Mouse (Mus musculus) natural killer cell, adult 2 months (primary cell): Measurements from ENCODE around the gene Shisa8.

ENCODE experiments used
- DNase-seq, 2 experiments: peaks; one replicate each; pipeline ENCODE4 v3.0.0; 2022; ENCODE audit warnings: low spot score in 2 of 2

Gene Shisa8

DNA sequence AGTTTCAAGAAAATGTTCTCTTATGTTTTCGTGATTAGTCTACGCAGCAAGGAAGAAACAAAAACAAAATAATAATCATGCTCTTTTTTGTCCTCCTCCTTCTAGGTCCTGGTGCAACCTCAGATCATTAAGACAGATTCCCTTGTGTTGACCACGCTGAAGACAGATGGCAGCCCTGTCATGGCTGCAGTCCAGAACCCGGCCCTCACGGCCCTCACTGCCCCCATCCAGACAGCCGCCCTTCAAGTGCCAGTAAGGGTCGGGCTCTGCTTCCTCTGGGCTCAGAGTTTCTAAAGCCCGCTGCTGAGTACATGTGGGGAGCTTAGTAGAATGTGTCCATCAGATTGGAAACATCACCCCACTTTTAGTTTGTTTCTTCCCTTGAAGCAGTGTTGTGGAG lies 40.0 kb downstream of the Shisa8 start:
- no peak for DNase-seq

DNA sequence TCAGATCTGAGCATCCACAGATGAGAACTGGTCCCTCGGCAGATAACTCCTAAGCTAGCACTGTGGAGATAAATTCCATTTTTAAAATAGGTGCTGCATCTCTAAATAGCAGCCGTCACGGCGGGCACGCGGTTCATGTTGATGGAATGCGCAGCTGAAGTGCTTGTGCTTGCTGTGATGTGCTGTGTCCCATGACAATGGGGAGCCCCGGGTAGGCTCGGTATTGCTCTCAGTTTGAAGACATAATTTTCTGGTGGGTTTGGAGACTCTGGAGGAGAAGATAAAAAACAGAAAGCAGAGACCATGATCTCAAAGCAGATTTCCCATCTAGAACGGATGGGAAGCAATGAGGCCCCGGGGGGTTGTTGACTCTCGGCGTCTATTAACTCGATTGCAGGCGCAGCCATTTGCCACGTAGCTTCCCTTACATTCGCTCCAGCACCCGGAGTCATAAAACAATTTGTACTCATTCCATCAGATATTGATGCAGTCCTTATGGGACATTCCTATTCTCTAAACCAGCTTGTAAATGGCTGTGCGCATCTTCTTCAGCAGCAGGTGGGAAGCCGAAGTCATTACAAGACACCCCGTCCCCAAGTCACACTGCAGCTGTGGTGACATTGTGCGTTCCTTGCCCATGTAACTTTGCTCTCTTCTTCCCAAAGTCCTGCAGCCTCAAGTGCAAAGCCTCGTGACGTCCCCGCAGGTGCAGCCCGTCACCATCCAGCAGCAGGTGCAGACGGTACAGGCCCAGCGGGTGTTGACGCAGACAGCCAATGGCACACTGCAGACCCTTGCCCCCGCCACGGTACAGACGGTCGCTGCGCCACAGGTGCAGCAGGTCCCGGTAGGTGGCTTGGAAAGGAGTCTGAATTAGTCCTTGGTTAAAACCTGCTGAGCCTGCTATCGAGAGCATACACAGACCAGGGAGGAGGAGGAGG lies 41.9 kb downstream of the Shisa8 start:
- no peak for DNase-seq

DNA sequence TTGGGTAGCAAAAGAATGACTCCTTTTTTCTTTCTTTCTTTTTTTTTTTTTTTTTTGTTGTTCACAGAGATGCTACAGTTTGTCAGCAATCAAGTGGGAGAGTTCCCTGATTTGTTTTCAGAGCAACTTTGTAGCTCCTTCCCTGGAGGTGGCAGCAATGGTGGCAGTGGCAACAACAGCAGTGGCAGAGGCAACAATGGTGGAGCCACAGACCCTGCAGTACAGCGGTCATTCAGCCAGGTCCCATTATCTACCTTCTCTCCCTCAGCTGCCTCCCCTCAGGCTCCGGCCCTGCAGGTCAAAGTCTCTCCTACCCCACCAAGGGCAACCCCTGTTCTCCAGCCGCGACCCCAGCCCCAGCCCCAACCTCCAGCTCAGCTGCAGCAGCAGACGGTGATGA lies 42.9 kb downstream of the Shisa8 start:
- DNase-seq, result no peak

DNA sequence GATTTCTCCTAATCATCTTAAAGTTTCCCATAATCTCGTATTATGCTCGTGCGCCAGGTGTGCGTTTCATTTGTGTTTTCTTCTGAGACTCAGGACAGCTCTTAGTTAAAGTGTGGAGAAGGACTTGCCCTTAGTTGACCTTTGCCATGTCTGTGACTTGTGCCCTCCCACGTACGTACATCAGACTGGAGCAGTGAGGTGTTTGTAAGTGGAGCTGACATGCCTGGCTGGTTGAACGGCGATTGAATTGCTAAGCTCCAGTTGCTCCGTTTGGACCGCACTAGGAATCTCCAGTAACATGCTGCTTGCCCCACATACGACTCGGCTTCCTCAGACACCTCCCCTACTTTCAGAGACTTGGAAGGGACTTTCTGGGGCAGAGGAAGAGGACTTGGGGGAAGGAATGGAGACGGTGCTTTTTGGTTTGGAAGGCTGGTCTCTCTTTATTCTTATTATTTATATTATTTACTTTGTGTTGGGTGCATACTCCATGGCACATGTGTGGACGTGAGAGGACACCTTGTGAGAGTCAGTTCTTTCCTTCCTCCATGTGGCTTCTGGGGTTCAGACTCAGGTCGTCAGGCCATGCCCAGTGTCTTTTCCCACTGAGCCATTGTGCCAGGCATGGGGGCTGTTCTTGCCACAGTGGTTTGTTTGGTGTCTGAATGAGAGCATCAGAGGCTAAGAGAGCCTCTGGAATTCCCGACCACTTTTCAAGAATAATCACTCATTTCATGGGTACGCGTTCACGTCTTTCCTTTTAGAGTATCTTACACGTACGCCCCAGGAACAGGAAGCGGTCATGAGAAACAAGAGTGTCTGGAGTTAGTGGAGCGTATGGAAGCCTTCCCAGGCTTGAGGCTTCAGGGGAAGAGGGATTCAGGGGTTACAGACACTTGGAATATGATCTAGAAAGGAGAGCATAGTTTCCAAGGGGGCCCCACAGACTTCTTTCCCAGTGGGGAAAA lies 45.1 kb downstream of the Shisa8 start:
- no peak for DNase-seq

DNA sequence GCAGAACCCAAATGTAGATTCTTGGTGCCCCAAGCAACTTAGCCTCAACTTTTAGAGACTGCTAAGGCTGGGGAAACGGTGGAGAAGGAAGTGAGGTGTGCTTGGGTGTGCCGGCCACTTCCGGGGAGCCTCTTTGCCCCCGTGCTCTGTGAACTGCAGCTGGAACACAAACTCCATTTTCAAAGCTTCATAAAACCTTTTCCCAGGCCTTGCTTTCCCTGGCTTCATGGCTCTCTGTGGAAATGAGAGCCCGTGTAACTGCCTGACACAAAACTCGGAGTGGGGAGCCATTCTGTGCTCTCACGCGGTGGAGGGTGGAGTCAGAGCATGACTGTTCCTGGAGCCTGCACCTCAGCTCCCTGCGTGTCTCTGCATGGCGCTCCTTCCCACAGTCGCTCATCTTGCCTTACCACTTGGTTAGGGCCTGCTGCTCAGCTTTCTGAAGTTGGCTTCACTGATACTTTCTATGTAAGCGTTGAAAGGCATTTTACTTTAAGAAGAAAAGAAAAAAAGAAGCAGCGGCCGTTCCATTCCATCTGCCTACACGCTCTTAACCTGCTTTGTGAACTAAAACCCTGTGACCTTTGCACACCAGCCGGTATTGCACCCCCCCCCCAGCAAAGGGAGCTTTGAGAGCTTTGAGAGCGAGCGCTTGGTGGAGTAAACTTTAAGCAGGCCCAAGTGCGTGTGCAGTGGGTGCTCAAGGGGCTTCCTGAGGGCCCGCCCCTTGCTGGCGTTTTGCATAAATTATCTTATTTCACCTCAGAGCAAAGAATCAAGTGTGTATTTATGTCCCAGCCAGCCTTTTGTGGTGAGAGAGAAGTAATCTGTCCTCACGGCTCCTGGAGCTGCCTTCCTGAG lies 46.1 kb downstream of the Shisa8 start:
- peak; percentile 50 to 69 for DNase-seq

DNA sequence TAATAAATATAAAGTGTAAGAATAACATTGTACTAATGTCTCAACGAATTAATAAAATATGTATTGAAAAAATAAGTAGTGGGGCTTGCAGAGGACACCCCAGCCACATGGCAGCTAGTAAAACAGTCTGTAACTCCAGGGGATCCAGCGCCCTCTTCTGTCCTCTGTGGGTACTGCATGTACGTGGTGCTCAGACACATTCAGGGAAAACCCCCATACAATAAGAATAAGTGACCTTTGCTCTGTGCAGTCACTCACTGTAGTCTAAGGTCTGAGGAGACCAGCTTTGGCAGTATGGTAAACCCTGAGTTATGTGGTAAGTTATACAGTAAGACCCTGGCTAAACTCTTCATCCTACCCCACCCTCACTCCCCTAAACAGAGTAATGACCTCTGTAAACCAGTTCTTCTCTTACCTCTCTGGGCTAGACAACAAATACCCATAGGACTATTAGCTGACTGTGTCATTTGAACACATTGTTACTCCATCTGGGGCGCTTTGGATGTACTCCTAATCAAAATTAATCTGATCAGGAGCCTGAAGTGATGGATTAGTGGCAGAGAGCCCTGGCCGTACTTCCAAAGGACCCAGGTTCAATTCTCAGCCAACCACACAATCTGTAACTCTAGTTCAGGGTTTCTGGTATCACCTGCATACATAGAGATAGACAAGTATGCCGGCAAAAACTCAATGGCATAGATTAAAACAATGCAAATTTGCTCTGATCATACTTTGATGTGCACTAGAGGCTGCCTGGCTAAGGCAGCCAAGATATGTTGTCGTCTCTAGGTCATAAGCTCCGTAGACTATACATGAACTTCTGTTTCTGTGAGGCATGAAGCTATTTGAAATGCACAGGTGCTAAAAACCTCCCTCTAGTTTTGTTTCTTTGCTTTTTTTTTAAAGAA lies 47.0 kb downstream of the Shisa8 start:
- DNase-seq, result peak; percentile 91 to 92

DNA sequence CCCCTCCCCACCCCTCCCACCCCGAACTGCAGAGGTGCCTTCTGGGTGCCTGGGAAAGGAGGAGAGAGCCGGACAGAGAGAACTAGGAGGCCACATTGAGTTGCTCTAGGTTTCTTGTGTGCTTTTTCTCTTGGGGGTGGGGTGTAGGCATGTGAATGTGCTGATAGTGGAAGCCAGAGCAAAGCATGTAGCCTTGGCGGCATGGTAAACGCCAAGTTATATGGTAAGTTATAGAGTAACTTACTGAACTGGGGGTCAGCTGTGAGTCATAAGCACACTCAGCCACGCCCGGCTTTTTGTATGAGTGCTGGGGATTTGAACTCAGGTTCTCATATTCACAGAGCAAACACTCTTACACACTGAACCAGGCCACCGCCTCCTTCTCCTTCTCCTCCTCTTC lies 48.1 kb downstream of the Shisa8 start:
- DNase-seq, result no peak

DNA sequence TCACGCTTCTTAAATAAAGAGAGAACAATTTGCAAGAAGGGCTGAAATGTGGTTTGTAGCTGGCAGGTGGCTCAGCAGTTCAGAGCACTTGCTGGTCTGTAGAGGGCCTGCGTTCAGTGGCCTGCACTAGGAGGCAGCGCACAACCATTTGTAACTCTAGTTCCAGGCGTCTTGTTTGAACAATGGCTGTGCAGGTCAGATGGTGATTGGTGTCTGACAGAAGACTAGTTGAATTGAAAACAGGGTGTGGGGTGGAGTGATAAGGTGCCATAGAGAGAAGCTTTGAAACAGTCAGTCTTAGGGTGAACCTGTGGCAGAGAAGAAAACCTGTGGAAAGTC lies 48.6 kb downstream of the Shisa8 start:
- DNase-seq, result no peak

DNA sequence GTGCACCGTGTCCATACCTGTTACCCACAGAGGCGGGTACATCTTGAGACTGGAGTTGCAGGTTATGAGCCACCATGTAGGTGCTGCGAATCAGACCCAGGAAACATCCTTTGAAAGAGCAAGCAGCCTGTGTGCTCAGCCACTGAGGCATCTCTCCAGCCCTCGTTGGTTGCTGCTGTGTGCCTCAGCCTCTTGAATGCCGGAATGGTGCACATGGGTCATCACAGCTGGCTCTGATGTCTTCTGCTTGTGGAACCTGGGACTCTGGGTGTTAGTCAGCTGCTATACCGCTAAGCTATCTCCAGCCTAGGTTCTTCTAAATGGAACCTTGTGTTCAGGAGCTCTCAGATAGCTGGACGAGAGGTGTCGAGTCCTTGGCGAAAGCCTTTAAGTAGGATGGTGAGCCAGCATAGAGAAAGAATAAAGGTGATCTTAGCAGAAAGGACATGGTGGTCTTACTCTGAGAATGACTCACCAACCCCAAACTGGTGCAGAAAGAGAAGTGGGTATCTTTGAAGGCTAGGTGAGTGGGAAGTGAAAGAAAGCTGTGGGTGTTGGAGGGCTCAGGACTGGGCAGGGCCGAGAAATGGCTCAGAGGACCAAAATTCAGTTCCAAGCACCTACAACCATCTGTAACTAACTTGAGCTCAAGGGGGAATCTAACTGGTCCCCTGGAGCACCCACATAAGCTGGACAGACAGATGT lies 49.1 kb downstream of the Shisa8 start:
- peak in 1 of 2 experiments; percentile 60 for DNase-seq

DNA sequence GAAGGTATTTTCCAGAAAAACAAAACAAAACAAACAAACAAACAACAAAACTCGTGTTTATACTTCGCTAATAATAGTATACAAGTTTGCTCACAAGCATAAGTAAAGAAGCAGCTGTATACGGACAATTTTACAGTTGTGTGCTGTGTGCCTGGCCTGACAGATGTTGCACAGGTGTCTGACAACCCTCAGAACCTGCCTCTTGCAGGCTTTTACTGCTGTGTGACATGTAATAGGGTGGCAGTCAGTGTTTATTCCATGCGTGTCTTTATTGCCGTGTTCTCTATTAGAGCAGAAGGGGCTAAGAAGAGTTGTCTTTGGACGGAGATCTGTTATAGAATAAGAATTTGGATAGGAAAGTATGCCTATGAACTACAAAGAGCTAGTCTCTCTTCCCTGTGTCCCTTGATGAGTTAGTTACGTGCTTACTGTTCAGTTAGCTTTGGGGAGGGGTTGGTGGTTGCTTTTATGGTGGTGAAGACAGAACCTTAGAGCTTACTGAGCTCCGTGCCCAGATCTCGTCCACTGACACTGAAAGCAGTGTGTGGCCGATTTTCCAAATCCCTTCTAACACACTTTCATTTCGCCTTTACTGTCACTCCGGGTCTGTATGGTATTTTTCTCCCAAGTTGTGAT lies 50.5 kb downstream of the Shisa8 start:
- DNase-seq, result no peak

DNA sequence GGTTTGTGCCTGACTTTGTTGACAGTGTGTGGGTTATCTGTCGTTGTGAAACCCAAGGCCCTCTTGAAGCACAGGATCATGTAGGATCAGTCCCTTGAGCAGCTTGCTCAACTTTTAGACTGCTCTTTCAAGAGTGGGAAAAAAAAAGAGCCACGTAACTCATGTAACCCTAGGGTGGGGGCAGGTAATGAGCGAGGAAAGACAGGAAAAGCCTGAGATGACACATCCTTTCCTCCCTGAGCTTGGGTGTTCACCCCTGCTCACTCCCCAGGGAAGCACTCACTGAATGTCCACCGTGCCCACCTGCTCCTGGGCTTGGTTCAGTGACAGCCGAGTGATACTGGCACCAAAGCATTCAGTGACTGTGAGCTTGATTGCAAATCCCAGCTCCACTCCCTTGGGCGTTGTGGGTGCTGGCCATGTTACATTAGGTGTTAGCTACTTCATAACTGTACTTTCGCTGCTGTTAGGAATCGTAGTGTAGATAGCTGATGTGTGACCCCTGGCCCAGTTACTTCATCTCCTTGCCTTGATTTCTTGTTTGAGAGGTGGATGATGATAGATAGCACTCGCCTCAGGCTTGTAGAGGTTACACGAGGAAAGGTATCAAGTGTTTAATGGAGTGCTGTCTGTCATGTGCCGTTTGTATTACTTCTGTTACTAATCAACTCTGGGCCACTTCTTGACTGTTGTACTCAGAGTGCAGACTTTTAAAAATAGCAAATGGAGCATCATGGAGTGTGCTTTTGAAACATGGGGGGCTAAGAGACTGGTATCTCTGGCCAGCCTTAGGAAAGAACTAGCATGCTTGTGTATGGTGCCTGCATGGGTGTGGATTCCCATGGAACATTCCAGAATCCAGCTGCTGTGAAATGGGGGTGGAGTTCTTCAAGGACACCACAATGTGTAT lies 51.6 kb downstream of the Shisa8 start:
- DNase-seq, result no peak

DNA sequence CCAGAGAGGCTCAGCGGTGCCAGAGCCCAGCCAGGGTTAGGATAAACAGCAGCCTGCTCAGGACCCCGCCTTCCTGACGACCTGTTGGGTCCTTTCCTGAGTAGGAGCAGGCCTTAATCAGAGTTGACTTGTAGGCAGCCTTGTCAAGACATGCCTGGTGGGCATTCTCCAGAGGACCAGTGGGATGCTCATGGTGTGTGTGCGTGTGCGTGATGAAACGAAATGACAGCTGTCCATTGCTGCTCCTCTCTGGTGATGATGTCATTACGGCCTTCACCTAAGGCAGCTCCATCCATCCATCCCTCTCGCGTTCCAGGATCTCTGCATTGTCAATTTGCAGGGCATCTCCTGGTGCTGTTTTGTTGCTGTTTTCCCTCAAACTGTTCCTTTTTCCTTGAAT lies 53.1 kb downstream of the Shisa8 start:
- DNase-seq, result no peak

DNA sequence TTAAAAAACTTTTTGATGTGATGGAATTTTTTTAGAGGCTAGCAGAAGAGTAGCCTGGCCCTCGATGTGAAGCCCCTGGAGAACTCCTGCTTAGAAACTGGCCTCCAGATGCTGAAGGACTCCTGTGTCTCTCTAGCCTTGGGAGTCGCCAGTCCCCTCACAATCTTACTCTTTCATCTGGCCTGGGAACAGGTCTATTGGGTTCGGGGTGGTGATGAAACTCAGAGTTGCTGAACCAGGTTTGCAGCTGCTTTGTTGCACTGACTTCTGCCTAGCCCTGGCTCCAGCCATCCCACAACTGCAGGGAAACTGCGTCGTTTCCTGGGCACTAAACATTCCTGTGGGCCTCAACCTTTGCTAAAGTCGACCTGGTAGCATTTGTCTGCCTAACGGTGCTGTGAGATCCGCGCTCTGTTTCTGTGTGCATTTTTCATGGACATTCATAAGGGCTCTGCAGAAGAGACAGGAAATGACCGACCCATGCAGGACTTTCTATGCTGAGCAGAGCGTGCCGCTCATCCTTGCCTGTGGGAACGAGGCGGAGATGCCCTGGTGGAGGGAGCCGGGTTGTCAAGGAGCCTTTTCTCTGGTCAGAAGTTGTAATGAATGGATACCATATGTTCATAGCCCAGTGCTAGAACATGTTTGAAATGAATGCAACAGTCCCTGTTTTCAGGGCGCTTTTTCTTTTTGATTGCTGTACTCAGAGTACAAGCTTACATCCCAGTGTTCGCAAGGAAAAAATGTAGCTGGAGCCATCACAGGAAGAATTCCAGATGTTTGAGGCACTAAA lies 54.2 kb downstream of the Shisa8 start:
- DNase-seq, result no peak

DNA sequence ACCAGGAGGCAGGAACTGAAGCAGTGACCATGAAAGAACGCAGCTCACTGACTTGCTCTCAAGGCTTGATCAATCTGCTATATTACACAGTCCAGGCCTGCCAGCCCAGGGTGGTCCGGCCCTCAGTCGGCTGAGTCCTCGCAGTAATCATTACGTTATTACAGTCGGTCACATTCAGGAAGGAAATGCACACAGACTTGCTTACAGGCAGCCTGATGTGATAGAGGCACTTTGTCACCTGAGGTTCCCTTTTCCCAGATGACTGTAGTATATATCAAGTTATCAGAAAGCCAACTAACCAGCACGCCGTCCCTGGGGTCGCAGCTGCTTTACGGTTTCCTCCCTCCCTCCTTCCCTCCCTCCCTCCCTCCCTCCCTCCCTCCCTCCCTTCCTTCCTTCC lies 55.7 kb downstream of the Shisa8 start:
- DNase-seq, result no peak

DNA sequence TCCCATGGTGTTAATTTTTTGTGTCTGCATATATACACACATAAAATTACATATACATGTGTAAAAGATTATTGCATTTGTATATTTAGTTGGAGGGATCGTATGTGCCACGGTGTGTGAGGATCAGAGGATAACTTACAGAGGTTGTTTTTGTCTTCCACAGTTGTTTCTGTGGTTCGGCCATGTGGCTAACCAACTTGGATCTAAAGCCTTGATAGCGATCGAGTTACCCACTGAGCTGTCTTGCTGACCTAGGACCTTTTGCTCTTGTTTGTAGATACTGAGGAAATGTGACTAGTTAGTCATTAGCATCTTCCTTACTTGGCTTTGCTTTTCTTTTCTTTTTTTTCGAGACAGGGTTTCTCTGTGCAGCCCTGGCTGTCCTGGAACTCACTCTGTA lies 56.3 kb downstream of the Shisa8 start:
- no peak for DNase-seq
